Mouse (Mus musculus): ENCODE data around the gene Traf3. TPM values are rescaled to one million over a fixed set of nuclear protein-coding genes. Genes with fewer than 3 reads are reported as not detected.
A peak's percentile ranks its signal among the peaks of the same experiment; 100 is the strongest.

The Traf3 gene
- polyA plus RNA-seq, 1 experiment from 2014 or later: 4.4 TPM

DNA sequence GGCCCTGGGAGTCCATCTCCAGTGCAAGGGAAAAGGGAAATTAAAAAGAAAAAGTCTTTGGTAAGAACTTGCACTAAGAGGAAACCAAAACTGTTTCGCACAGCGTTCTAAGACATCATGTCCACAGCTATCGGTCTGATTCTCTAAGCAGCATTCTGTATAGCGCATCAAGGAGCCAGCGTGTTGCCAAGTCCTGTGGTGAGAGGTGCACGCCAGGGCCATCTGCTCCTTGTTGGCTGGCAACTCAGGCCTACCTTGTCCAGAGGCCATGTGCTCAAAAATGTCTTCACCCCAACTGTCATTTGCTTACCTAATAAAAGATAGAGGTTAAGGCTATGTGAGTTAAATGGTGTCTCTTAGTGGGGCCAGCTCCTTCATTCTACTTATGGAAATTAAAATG, 75.7 kb downstream of the Traf3 start:
- H3K36me3 ChIP-seq (ENCODE audit: control insufficient read depth, insufficient read depth, low read length): 0 out of 2 replicates have a peak, but pooled peaks cover 2% of the 10 kb centered on the region
- no peak overlapping the region for H3K9ac ChIP-seq (ENCODE audit: low read length)
- TF ChIP-seq CTCF (IDR thresholded peaks at IDR 0.05; ENCODE audit: low read depth) (no peak), EP300 (optimal IDR thresholded peaks at IDR 0.05) (no peak)
- no peaks in the 10 kb centered on the region for H3K27me3 ChIP-seq (ENCODE audit: control insufficient read depth, insufficient read depth, low read length)
- no peaks in the 10 kb centered on the region for H3K9me3 ChIP-seq (ENCODE audit: control insufficient read depth, low read length)
- H3K4me3 ChIP-seq (ENCODE audit: low read depth, low read length): no peak overlapping the region
- ATAC-seq (ENCODE audit: low FRiP score, low TSS enrichment) (no peak), DNase-seq (ENCODE audit: low spot score) (no peak)
- WGBS: 98% methylated on average over 6 of the region's 6 CpGs
- no peak overlapping the region for H3K4me2 ChIP-seq (replicated peaks; ENCODE audit: low read depth)
- no peak overlapping the region for H3K27ac ChIP-seq (replicated peaks)
- H3K4me1 ChIP-seq (replicated peaks; ENCODE audit: control insufficient read depth, insufficient read depth): no peaks in the 10 kb centered on the region

DNA sequence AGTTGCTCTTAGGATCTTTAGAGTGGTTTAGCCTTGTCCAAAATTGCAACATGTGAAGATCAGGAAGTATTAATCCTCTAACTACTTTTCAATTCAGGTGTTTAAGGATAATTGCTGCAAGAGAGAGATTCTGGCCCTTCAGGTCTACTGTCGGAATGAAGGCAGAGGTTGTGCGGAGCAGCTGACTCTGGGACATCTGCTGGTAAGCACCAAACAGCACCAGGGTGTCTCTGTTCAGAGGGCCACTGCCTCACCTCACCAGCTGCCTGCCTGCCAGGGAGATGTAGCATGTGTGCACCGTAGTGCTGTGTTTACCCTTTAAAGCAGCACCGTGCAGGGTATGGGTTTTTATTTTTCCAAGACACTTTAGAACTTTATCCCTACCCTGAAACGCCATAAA, 76.2 kb downstream of the Traf3 start:
- Histone ChIP-seq H3K27ac (replicated peaks) (no peak overlapping the region), H3K4me2 (replicated peaks; ENCODE audit: low read depth) (no peak overlapping the region), H3K36me3 (ENCODE audit: control insufficient read depth, insufficient read depth, low read length) (0 out of 2 replicates have a peak, but pooled peaks cover 2% of the 10 kb centered on the region), H3K4me3 (ENCODE audit: low read depth, low read length) (no peak overlapping the region), H3K27me3 (ENCODE audit: control insufficient read depth, insufficient read depth, low read length) (no peaks in the 10 kb centered on the region), H3K9ac (ENCODE audit: low read length) (no peak overlapping the region), H3K4me1 (replicated peaks; ENCODE audit: control insufficient read depth, insufficient read depth) (no peaks in the 10 kb centered on the region), H3K9me3 (ENCODE audit: control insufficient read depth, low read length) (no peaks in the 10 kb centered on the region)
- ATAC-seq (ENCODE audit: low FRiP score, low TSS enrichment) (no peak), DNase-seq (ENCODE audit: low spot score) (no peak)
- TF ChIP-seq EP300 (optimal IDR thresholded peaks at IDR 0.05) (no peak), CTCF (IDR thresholded peaks at IDR 0.05; ENCODE audit: low read depth) (no peak)
- WGBS: 94% methylated on average over 5 of the region's 5 CpGs

DNA sequence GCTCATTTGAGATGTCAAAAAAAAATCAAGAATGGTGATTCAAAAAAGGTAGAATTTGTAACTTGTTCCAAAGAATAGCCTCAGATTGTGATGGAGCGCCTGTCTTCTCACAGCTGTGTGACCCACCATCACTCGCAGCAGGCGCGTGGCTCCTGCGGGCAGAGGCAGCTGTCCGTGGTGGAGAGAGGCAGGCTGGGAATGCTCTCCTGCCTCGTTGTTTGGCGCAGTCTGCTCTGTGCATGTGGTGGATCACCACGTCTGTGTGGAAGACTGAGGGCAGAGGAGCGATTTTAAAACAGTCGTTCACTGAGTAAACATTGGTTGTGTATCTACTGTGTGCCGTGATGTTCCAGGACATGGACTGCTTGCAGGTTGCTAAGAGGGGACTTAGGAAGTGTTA, 77.6 kb downstream of the Traf3 start:
- ATAC-seq (ENCODE audit: low FRiP score, low TSS enrichment) (no peak), DNase-seq (ENCODE audit: low spot score) (no peak)
- WGBS: 83% methylated on average over 12 of the region's 12 CpGs
- no peaks in the 10 kb centered on the region for H3K27me3 ChIP-seq (ENCODE audit: control insufficient read depth, insufficient read depth, low read length)
- H3K9ac ChIP-seq (ENCODE audit: low read length): no peak overlapping the region
- H3K27ac ChIP-seq (replicated peaks): no peak overlapping the region
- no peaks in the 10 kb centered on the region for H3K9me3 ChIP-seq (ENCODE audit: control insufficient read depth, low read length)
- no peak overlapping the region for H3K4me2 ChIP-seq (replicated peaks; ENCODE audit: low read depth)
- H3K36me3 ChIP-seq (ENCODE audit: control insufficient read depth, insufficient read depth, low read length): peaks cover 6% of the 10 kb centered on the region; the same call in 1 of the 2 replicates
- no peak for TF ChIP-seq CTCF (IDR thresholded peaks at IDR 0.05; ENCODE audit: low read depth)
- TF ChIP-seq EP300 (optimal IDR thresholded peaks at IDR 0.05): no peak
- no peaks in the 10 kb centered on the region for H3K4me1 ChIP-seq (replicated peaks; ENCODE audit: control insufficient read depth, insufficient read depth)
- no peak overlapping the region for H3K4me3 ChIP-seq (ENCODE audit: low read depth, low read length)

DNA sequence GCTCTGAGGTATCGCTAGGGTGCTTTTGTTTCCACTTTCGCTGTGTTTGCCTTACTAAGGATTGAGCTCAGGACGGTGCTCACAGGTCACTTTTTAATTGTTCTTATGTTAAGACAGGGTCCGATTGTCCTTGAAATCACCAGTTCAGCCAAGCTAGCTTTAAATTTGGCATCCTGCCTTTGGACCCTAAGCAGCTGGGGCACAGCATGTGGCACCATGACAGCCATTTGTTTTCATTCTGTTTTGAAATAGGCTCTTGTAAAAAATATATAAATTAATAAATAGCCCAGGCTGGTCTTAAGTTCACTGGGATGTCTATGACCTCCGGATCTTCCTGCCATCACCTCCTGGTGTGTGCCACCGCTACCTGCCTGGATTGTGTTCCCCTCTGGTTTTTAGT, 78.9 kb downstream of the Traf3 start:
- no peak for DNase-seq (ENCODE audit: low spot score)
- no peak overlapping the region for H3K9ac ChIP-seq (ENCODE audit: low read length)
- 82% methylated on average over 6 of the region's 6 CpGs for WGBS
- no peak overlapping the region for H3K4me3 ChIP-seq (ENCODE audit: low read depth, low read length)
- peaks cover 6% of the 10 kb centered on the region; the same call in 1 of the 2 replicates for H3K36me3 ChIP-seq (ENCODE audit: control insufficient read depth, insufficient read depth, low read length)
- no peaks in the 10 kb centered on the region for H3K9me3 ChIP-seq (ENCODE audit: control insufficient read depth, low read length)
- H3K4me1 ChIP-seq (replicated peaks; ENCODE audit: control insufficient read depth, insufficient read depth): no peaks in the 10 kb centered on the region
- H3K27me3 ChIP-seq (ENCODE audit: control insufficient read depth, insufficient read depth, low read length): no peaks in the 10 kb centered on the region
- no peak overlapping the region for H3K27ac ChIP-seq (replicated peaks)
- no peak for ATAC-seq (ENCODE audit: low FRiP score, low TSS enrichment)
- H3K4me2 ChIP-seq (replicated peaks; ENCODE audit: low read depth): no peak overlapping the region
- TF ChIP-seq EP300 (optimal IDR thresholded peaks at IDR 0.05) (no peak), CTCF (IDR thresholded peaks at IDR 0.05; ENCODE audit: low read depth) (no peak)

DNA sequence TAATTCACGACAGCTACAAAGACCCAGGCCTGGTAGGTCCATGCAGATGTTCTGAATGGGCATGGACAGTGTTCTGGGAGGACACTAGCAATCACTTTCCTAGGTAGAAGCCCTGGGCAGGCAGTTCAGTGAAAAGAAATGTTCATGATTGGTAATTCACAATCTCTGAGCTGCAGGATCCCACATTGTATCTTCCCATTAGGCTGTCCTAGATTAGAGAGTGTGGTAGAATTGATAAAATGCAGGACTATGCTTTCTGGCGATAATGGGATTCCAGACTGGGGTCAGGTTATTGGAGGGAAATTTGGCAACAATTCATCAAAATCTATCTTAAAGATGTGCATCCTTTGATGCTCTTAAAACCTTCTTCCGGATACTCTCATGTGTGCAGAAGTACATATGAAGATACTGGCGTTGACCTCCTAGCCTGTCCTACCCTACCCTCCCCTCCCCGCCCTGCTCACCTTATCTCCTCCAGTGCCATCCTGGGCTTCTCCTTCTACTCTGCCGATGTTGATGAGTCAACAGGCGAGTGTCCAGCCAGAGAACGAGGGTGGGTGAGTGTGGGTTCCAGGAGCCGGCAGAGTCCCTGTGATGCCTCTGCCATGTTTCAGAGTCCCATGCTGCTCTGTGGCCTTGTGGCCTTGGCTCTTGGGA, 80.8 kb downstream of the Traf3 start:
- H3K27ac ChIP-seq (replicated peaks): no peak overlapping the region
- ATAC-seq (ENCODE audit: low FRiP score, low TSS enrichment) (no peak), DNase-seq (ENCODE audit: low spot score) (no peak)
- no peak overlapping the region for H3K4me2 ChIP-seq (replicated peaks; ENCODE audit: low read depth)
- no peaks in the 10 kb centered on the region for H3K27me3 ChIP-seq (ENCODE audit: control insufficient read depth, insufficient read depth, low read length)
- H3K4me1 ChIP-seq (replicated peaks; ENCODE audit: control insufficient read depth, insufficient read depth): no peaks in the 10 kb centered on the region
- H3K4me3 ChIP-seq (ENCODE audit: low read depth, low read length): no peak overlapping the region
- no peaks in the 10 kb centered on the region for H3K9me3 ChIP-seq (ENCODE audit: control insufficient read depth, low read length)
- H3K36me3 ChIP-seq (ENCODE audit: control insufficient read depth, insufficient read depth, low read length): peaks cover 6% of the 10 kb centered on the region; the same call in 1 of the 2 replicates
- no peak for TF ChIP-seq CTCF (IDR thresholded peaks at IDR 0.05; ENCODE audit: low read depth)
- TF ChIP-seq EP300 (optimal IDR thresholded peaks at IDR 0.05): no peak
- no peak overlapping the region for H3K9ac ChIP-seq (ENCODE audit: low read length)
- WGBS: 91% methylated on average over 9 of the region's 9 CpGs

DNA sequence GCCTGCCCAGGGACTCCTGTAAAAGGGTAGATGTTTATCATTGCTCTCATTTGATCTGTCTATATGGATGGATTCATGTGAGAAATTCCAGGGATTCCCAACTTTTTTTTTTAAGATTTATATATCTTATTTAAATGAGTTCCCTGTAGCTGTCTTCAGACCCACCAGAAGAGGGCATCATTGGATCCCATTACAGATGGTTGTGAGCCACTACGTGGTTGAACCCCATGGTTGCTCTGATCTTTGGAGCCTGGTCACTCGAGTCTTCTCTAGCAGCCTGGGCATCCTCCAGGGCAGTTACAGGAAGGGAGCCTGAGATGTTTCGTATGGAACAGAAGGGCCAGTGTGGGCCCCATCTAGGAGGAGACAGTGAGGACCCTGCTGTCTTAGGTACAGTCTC, 82.9 kb downstream of the Traf3 start:
- H3K4me1 ChIP-seq (replicated peaks; ENCODE audit: control insufficient read depth, insufficient read depth): no peaks in the 10 kb centered on the region
- DNase-seq (ENCODE audit: low spot score) (no peak), ATAC-seq (ENCODE audit: low FRiP score, low TSS enrichment) (no peak)
- no peak overlapping the region for H3K4me3 ChIP-seq (ENCODE audit: low read depth, low read length)
- WGBS: 63% methylated on average over 3 of the region's 3 CpGs
- H3K9ac ChIP-seq (ENCODE audit: low read length): no peak overlapping the region
- H3K36me3 ChIP-seq (ENCODE audit: control insufficient read depth, insufficient read depth, low read length): peaks cover 7% of the 10 kb centered on the region; the same call in 1 of the 2 replicates
- no peak overlapping the region for H3K27ac ChIP-seq (replicated peaks)
- H3K4me2 ChIP-seq (replicated peaks; ENCODE audit: low read depth): no peak overlapping the region
- H3K9me3 ChIP-seq (ENCODE audit: control insufficient read depth, low read length): no peaks in the 10 kb centered on the region
- H3K27me3 ChIP-seq (ENCODE audit: control insufficient read depth, insufficient read depth, low read length): no peaks in the 10 kb centered on the region
- TF ChIP-seq CTCF (IDR thresholded peaks at IDR 0.05; ENCODE audit: low read depth) (peak; percentile 47), EP300 (optimal IDR thresholded peaks at IDR 0.05) (no peak)

All from stomach, postnatal 0 days (tissue).